Mouse (Mus musculus) frontal cortex, postnatal 25 days (tissue): Measurements from ENCODE around the gene Eps8.

Experiments used
- DNase-seq, 2 experiments: peaks; one replicate each; pipeline ENCODE4 v3.0.0; 2022; ENCODE audit warnings: low spot score in 2 of 2

Eps8 gene

DNA sequence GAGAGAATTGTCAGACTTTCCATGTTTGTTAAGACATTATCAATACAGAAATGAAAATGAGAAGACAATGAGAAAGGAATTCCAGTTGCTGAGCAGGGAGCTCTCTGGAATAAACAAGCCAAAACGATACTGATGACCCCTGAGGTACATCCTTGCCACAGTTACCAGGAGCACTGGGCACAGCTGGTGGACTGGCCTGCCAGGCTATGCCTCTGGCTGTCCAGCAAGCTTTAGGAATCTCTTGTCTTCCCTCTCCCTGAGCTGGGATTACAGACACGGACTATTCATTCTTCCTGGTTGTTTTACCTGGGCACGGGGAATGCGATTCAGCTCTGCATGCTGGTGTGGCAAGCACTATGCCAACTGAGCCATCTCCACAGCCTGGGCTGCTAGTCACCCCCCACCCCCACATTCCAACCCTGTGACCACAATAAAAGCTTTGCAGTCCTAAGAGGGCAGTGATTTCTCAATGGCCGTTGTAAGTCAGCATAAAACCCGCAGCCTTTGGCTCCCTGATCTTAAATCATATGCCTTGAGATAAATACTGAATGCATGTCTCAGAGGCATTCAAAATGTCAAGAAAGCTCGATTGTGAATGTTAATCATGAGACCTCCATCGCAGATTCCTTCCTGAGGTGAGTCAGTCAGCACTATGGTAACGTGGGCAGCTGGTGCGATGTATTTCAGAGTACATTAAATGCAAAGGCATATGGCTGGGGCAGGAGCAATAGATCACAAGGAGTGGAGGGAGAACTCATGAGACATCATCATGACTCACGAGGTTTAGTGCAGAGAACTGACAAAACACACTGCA lies 134.9 kb downstream of the Eps8 start:
- DNase-seq = peak in 1 of 2 experiments; percentile 24

DNA sequence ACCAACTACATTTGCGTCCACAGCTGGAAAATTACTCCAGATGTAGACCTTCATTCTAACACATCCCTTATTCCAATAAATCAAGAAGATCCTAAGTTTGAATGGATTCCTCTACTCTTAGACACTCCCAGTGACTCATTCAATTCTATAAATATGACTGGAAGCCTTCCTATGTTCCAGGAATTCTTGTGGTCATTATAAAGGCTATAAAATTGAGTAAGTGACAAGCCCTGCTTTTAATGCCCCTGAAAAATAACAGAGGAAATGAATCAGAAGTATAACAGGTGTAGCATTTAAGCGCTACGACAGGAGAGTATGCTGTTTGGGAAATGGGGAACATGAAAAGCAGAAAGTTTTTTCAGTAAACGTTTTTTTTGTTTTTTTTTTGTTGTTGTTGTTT lies 139.8 kb downstream of the Eps8 start:
- no peak for DNase-seq

DNA sequence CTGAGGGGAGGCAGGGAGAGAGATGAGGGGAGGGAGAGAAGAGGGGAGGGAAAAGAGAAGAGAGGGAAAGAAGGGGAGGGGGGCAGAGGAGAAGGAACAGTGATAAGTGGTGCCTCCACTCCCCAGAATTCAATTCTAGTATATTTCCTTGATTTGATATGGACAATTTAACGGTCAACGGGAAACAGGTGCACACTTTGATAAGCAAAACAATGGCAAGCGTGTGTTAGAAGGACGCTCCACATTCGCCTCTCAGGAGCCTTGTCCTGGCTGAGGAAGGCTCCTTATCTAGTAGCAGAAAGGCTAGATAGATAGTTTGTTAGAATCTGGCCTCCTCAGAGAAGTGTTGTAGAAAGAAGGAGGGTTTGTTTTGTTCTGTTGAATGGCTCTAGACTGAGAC lies 141.9 kb downstream of the Eps8 start:
- DNase-seq = no peak

DNA sequence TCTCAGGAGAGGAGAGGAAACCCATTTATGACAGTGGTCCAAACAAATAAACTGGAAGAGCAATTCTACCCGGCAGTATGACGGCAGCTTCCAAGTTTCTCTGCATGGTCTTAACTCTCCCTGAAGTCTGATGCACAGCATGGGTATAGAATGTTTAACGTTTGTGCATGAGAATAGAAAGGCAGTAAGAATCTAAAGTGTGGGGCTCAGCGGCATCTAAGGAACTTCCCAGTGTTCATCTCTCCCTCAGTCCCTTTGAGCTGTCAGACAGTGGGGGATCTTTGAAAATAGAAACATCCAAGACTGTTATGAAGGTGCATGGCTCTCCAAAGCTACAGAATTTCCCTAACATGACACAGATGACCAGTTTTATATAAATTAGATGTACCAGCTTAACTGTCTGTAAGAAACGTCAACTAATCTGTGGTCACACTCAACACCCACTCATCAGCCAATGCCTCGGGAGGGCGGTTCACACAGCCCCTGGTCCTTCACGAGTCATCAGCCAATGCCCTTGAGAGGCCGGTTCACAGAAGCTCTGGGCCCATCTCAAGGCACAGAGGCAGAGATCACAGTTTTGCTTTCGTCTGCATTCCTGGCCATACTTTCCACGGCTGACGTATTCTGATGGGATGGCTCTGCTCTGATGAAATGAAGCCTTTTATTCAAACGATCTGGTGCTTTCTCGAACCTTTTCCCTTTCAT lies 145.2 kb downstream of the Eps8 start:
- DNase-seq = no peak

DNA sequence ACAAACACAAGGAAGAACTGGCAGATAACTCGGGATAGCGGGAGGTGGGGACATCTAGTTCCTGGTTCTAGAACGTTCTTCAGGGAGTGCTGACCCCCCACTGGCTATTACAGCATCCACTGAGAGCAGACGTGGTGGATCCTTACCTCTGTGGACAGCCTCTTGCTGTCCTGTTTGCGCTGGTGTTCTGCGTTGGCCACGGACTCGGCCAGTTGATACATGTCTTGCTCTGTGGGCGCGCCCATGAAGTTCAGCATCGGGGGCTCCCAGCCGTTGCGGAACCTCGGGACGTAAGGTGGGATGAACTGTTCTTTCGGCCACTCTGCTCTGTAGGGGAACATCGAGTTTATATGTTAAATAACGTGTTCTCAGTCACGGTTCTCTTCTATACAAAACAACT lies 145.7 kb downstream of the Eps8 start:
- DNase-seq = no peak

DNA sequence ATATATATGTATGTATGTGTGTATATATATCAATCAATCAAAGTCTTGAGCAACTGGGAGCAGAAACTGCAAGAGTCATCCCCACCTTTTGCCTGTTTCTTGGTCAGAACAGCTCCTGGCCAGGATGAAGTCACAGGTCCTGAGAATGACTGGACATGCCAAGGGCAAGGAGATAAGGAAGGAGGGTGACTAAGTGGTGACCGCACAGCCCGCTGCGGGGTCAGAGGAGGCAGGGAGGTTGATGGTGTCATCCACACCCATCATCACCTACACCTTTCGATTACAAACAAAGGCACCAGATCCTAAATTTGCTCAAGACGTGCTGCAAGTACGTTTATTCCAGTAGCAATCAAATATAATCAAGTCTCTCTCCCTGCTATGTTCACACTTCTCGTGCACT lies 148.1 kb downstream of the Eps8 start:
- no peak for DNase-seq

DNA sequence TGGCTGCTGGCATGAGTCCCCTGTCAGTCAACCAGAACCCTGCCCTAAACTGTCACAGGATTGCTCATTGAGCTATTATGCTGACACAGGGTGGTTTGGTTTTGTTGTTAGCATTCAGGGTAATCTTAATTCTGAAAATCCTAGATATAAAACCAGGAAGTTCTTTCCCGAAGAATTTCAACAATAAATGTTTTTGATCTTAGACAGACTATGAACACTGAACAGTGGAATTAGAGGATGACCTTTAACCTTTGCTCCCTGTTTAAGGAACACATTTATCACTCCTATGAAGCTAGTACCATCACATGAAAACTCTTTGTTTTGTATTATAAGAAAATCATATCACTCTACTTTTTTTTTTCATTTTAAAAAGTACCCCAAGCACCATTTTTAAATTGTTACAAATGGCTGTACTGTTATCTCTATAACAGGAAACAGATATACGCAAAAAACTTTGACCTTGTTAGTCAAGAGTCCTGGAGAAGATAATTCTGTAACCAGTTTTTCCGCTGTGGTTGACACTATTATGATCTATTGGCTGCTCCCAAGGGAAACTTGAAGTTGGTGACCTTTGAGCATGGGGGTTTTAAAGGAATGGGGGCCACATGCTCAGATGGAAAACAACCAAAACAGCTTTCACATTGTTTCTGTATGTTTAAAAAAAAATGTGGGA lies 149.0 kb downstream of the Eps8 start:
- no peak for DNase-seq

DNA sequence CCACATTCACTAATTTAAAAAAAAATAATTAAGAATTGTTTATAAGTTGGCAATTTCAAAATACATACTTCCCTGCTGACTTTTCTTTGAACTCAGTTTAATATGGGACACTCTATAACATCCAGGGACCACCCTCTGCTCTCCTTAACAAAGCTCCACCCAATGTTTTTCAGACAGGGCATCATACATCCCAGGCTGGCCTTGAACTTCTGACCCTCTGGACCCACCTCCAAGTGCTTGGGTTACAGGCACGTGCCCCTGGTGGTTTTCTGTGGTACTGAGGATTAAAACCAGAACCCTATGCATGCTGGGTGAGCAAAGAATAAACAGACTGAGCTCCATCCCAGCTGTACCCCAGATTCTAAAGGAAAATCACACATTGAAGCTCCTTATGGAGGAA lies 150.6 kb downstream of the Eps8 start:
- no peak for DNase-seq

DNA sequence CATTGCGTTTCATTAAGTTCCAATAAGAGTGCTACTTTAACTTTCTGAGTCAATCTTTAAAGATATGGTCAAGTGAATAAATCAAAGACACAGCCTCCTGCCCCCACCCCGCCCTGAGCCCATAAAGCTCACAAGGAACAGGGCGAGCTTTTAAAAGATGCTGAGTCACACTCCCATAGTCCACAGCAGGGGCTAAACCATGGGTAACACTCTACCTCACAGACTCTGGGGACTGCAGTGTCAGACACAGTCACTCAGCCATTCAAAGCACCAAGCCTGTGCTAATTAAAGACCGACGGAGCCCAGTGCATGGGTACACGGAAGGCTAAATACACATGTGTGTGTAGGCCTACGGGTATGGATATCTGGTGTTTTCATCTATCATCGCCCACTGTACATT lies 151.2 kb downstream of the Eps8 start:
- no peak for DNase-seq

DNA sequence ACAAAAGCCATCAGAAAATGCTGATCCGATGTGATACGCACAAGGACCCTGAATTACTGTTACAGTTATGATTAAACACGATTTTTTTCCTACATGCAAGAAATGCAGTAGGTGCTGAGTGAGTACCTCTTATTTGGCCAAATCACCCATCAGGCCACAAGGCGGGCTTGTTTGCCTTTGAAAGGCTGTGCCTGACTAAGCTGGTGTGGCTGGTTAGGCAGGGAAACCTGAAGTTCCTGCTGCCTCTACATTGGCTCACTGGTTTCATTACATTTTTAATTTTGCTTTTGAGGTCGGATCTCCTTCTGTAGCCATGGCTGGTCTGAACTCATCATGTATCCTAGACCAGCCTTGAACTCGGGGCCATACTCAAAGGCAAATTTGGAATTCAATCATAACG lies 151.7 kb downstream of the Eps8 start:
- DNase-seq = no peak

DNA sequence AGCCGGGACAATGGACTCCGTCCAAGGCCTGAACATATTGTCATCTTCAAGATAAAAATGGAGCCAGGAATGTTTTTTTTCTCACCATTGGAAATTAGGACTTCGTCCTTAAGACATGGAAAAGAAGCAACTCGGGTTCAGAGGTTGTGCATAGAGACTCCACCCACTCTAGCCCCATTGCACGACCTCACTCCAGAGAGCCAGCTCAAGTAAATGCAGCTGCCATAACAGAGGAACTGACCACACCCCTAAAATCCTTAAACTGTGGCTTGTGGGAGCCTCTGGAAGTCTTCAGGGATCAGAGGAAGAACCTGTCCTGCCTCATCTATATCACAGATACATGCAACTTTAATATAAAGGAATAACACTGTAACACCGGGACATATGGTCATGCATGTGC lies 155.9 kb downstream of the Eps8 start:
- DNase-seq = no peak

DNA sequence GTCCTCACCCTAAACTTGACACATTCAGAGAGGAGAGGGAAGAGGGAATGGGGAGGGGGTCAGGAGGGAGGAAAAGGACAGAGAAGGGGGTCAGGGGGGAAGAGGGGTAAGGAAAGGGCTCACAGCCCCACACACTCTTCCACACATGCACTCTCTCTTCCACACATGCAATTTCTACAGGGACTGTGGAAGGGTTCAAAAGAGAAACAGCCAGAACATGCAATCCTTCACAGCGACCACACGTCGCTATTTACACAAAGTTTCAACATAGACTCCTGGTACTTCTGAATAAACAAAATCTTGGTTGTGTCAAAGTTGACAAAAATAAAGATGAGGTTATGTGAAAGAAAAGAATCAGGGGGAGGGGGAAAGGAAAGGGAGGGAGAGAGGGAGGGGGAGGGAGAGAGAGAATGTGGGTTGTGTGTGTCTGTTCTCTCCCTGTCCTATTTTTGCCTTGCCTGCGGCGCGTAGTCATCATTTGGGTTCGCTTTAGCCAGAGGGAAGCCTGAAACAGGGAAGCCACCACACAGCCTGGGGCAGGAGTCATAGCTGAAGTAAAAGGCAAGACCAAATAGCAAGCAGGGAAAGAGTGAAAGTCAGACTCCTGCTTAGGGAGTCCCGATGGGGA lies 157.4 kb downstream of the Eps8 start:
- DNase-seq = no peak

DNA sequence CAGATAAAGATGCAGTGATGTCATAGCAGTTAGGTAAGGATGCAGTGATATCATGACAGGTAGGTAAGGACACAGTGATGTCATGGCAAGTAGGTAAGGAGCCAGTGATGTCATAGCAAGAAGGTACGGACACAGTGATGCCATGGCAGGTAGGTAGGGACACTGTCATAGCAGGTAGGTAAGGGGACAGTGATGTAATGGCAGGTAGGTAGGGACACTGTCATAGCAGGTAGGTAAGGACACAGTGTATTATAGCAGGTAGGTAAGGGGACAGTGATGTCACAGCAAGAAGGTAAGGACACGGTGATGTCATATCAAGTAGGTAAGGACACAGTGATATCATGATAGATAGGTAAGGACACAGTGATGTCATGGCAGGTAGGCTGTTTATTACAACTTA lies 158.1 kb downstream of the Eps8 start:
- no peak for DNase-seq

DNA sequence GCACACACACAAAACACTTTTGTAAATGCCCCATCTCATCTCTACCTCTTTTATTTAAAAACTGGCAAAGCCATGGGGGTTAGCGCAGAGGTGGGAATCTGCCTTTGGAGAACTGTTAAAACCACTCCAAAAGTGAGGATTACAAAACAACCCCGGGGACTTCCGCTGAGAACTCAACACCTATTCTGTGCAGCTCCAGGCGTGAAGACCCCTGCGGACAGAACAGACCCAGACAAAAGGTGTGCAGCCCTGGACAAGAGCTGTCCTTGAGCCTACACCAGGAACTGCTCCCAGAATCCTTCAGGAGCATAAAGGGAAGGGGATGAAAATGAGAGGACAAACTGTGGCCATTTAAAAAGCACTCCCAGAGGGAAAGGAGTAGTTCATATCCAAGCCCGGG lies 159.4 kb downstream of the Eps8 start:
- no peak for DNase-seq

DNA sequence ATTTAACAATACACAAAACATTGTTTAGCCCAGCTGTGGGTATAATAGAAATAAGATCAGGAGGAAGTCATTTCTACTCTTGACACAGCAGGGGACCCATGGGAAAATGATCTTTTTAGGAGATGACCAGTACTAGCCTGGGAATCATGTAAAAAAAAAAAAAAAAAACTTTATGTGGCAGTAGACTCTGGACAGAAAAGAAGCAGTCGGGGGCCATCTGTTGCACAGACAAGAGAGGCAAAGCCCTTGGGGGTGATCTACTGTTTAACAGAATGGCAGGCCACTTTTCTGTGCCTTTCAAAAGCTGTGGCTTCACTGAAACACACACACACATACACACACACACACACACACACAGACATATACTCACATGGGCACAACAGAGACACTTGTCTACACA lies 159.9 kb downstream of the Eps8 start:
- no peak for DNase-seq

DNA sequence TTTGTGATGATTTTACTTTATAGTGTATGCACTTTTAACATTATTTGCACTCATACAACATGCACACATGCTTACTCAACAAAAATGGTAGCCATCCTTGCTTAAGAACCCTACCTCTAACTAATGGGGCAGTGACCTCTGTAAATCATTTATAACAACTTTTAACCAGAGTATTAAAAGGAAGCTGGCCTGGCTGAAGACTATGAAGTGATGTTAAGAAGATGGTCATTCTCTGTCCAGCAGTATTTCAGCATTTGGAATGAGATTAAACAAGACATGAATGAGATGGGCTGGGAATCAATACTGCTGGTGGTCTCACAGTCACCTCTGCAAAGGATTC lies 160.6 kb downstream of the Eps8 start:
- DNase-seq = no peak

DNA sequence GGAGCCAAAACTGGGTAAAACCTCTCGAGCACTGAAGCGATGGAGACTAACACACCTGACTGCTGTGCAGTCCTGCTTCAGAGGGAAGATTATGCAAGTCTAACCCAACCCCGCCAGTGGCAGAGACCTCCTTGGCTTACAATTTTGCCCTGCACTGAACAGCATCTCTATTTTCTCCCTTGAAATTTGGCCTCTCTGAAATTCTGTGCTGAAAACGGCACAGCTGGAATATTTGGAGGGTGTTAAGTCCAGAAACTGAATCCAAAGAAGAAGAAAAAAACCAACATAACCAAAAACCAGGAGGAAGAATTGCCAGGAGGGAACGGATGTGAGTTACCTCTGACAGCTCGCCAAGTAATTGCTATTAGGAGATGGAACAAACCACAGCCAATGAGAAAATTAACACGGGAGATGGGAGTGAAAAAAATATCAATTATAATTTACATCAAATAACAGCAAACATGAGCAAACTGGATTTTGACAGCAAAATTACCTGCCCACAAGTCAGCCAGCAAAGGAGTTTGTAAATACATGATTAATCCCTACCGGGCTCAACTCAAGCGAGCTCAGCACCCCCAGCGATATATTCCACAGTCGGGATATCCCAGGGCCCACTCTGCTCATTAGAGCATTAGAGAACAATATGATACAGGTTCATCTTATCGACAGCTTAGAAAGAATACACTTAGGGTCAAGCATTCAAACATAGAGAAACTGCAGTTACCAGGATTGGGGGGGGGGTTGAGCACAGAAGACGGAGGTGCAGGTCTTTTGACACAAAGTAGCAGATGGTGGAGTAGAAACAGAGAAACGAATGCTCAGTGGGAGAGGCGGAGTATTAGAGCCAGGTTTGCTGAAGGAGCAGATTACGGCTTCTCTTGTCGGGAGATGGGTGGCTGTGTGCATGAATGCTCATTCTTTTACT lies 161.2 kb downstream of the Eps8 start:
- no peak for DNase-seq

DNA sequence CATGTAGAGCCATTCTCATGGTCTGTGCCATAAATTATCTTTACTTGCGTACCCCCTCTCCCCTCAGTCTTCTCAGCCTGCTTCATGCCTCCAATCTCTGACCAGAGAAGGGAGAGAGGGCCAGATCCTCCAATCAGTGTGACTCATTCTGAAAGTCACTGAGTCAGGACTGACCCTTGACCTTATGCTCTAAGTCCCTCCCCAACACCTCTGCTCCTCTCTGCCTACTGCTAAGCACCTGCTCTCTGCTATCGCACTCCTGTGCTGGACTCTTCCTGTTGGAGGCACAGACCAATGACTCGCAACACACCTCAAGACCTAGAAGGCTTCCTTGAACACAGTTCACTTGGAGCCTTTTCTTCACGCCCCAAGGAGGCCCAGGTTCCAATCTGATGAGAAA lies 162.1 kb downstream of the Eps8 start:
- no peak for DNase-seq

DNA sequence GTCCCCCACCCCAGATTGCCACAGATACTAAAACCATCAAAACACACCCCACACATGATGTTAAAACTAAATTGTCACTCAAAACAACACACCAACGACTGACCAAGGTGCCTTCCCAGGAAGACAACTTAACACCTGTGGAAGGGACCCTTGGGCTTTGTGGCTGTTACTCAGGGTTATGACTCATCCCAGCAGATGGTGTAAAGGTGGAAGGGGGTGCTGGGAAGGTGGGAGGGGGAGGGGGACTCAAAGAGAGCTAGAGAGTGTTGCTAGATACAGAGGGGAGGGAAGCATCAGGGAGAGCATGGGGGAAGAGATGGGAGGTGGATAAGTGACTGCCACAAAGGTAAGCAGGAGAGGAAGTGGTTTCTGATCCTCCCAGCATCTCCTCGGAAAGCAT lies 163.0 kb downstream of the Eps8 start:
- DNase-seq = no peak

DNA sequence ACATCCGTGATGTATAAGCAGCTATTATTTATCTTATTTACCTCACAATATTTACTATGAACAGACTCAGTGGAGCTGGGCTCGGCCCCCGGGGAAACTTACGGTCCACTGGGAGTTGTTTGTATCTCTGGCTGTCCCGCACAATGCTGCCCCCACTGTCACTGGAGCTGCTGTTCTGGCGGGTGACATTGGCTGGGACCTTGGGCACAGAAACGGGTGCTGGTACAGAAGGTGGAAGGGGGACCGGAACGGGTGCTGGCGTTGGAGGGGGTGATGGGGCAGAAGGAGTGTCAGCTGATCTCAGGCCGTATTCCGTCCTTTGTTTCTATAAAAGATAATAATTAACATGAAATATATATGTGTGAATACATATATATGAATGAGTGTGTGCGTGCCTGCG lies 164.6 kb downstream of the Eps8 start:
- DNase-seq = no peak

DNA sequence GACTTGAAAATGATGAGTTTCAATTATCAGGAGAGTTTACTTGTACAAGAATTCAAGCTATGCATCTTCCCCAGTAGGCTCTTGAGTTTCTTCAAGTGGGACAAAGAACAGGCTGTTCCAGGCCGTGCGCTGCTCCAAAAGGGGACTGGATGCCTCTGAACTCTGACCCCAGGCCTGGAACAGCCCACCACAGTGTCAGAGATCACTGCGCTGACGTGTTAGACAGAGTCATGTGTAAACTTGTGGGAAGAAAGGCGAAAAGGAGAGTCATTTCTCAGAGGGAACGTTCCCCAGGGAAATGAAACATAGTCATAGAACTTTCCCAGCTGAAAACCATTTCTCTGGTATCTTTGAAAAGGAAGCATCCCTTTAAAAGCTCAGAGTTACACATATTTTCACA lies 167.2 kb downstream of the Eps8 start:
- DNase-seq = no peak

DNA sequence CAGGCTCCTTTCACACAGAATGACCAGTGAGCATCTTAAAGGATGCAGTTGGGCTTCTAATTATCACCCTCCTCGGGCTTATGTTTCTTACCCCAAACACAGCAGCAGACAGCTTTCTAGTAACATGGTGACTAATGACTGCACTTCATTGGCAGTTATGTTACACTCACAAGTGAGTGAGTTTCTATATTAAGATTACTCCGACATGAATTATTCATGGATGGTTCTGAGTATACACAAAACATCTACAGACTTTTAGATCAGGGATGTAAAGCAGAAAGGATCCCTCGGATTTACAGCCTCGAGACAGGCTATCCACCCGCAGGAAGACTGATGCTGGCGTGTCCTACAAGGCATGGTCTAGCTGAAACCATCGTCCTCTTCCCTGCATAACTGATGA lies 171.8 kb downstream of the Eps8 start:
- DNase-seq = no peak
